Mouse (Mus musculus) urinary bladder, postnatal 10 days (tissue): ENCODE data around the gene Olfr1002.
"Not testable (repeated sequence)": the region's sequence is repeated elsewhere in the genome, so short reads cannot be mapped to it uniquely, and the experiment has no call there.

Experiments used
- DNase-seq: peaks from one replicate; pipeline ENCODE4 v3.0.0; 2022; ENCODE audit warnings: low spot score

Olfr1002 gene

DNA sequence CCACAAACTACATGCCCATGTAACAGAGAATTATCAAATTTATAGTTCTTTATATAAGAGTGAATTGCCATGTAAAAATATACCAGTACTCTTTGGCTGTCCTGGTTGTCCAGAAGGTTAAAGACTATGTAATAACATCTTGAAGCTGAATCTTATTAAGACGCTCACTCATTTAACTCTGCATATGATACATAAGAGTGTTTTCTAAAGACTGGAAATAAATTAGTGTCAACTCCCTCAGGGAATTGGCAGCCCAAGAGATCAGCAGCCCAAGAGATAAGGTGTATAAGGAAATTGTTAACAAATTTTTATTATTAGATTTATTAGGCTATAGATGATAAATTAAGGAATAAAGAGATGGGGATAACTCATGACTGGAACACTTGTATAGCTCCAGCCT, at the start of gene Olfr1002:
Gene Olfr1002 (minus strand): TSS at position 101 of the 400 bp plus-strand sequence.
- DNase-seq = no peak

DNA sequence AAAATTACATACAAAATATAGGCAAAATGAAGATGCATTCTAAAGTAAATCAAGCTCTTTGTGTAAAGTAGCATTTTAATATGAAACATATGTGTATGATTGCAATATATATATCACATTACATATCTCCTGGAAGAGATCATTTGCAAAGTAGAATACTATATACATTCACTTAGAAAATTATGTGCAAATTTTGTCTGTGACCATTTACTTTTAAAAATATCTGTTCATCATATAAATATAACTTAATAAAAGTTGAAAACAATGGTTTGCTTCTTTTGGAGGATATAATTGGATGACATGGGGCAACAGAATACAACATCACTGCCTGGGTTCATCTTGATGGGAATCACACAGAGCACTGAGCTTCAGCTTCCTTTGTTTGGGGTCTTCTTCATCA, 38.6 kb upstream of the Olfr1002 start, which contains the start of gene Olfr1008:
Gene Olfr1008 (plus strand): TSS at position 301 of the 400 bp plus-strand sequence.
- no peak for DNase-seq

DNA sequence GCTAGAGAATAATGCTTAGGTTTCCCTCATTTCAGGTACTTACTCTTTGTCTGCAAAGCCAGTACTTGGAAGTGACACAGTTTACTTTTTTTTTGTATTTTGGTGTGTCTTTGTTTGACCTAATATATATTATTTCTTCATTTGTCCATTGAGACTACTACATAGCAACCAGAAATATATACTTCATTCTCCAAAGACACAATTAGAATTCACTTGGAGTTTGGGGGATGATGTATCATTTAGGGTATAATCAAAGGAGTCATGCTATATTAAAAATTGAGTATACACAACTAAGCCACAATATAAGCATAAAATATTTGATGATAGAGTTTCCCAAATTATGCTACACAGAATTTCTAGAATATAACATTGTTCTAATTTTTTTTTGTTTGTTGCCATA, 28.2 kb upstream of the Olfr1002 start, which contains the start of gene Olfr1006:
Gene Olfr1006 (minus strand): TSS at position 101 of the 400 bp plus-strand sequence.
- no peak for DNase-seq

DNA sequence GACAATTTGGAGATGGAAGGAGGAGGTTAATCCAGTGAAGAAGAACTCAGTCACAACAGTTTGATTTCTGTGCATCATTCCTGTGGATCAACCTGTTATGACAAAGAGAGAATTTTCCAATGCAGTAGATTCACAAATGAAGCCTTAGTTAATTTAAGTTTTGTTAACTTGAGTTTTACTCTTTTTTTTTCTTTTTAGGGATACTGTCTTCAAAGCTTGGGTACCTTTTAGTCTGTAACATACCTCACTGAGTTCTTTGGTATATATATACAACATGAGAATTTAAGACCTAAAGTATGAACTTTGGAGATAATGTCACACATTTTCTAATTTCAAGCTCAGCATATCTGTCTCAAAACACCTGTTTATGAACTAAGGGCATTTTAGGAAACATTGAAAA, 13.9 kb upstream of the Olfr1002 start, which contains the start of gene Olfr154:
Gene Olfr154 (minus strand): TSS at position 101 of the 400 bp plus-strand sequence.
- DNase-seq = not testable (repeated sequence)

DNA sequence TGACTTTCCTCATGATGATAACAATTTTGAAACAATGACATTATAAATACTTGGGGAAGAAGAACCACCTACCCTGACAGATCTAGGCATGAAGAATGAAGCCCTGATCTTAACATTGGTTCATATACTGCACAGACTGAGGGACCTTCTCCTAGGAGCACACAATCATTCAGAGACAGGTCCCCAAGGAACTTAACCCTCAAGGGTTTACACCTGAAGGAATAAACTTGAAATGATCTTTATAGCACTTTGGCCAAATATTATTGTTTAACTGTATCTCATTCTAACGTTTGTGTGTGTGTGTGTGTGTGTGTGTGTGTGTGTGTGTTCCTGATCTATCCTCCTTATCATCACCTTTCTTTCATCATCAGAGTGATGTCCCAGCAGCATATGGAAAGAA, 38.7 kb downstream of the Olfr1002 start, which contains the start of gene Olfr1000:
Gene Olfr1000 (minus strand): TSS at position 101 of the 400 bp plus-strand sequence.
- DNase-seq = no peak
